Mouse (Mus musculus): Measurements from ENCODE around the gene Ptges3.
"Not testable (repeated sequence)": the region's sequence is repeated elsewhere in the genome, so short reads cannot be mapped to it uniquely, and the experiment has no call there.

The Ptges3 gene

DNA sequence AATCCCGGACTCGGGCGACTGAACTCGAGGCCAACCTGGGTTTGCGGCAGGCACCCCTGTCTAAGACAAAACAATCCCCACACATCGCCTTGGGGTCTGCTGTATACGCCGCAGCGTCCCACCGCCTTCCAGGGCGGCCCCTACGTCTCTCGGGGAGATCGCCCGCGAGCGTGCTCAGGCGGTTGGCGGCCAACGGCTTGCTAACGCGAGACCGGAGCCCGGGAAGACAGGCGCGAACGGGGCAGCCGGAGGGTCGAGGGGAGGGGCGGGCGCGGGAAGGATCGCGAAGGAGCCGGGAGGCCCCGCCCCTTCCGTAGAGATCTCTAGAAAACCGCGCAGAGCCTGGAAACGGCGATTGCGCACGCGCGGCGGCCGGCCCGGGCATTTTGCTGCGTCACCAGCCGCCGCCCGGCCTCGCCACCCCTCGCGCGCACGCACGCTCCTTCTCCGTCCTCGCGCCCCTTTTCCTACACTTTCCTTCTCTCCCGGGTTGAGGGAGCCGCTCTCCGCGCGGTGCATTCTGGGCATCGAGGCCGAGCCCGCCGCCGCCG lies at the start of gene Ptges3:
TSS of gene Ptges3 (plus strand) at position 354 of the 551 bp plus-strand sequence.
- peak; percentile 98 for DNase-seq

DNA sequence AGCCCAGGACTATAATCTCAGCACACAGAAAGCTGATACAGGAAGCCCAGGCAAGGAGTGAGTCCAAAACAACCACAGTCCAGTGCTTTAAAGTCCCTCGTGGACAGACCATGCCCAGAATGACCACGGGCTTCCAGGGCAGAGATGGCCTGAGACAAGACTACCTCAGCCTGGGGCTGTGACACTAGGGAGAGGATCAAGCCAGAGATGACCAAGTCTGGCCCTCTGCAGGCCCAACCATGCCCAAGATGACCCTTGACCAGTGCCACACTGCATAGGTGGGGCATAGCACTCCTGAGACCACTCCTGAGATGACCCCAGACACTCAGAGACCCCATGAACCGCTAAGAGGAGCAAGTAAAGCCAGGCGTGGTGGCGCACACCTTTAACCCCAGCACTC lies 49.0 kb upstream of the Ptges3 start:
- DNase-seq, result no peak

DNA sequence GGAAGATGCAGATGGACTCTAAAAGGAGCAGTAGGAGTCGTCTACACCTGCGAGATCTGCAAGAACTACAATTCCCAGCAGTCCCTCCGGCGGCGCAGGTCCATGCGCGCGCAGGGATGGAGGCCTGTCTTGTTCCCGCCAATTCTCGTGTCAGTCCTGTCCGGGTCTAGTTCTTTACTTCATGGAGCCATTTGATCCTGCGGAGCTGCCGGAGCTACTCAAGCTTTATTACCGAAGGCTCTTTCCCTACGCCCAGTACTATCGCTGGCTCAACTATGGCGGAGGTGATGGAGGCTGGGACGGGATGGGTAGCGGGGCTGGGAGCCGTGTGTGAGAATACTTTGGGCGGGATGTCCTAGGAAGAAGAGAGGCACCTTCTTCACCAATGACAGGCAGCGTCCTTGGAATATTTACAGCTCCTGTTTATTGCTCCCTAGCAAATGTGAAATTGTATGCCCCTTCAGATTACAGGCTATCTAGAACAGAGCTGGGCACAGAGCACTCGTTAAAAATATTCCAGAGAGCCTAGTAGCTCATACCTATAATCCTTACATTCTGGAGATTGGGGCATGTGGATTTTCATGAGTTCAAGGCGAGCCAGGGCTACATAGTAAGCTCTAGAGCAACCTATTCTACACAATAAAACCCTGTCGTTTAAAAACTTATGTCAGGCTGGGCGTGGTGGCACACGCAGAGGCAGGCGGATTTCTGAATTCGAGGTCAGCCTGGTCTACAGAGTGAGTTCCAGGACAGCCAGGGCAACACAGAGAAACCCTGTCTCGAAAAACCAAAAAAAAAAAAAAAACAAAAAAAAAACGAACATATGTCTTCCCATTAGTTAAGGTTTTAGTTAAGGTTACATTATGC lies 43.5 kb upstream of the Ptges3 start, which contains the start of gene Prim1:
TSS of gene Prim1 (plus strand) at position 101 of the 867 bp plus-strand sequence.
- DNase-seq, result peak; percentile 86

- no peak for DNase-seq
Observed at GRCm38 (mm10) chr10:128022196-128022595, 36.6 kb upstream of the Ptges3 start.

- no peak for DNase-seq
Observed at GRCm38 (mm10) chr10:128023496-128023895, 35.3 kb upstream of the Ptges3 start.

GRCm38 (mm10) chr10:128029931-128030330 lies 28.8 kb upstream of the Ptges3 start:
- no peak for DNase-seq

GRCm38 (mm10) chr10:128030860-128031259 lies 27.9 kb upstream of the Ptges3 start:
- no peak for DNase-seq

DNA sequence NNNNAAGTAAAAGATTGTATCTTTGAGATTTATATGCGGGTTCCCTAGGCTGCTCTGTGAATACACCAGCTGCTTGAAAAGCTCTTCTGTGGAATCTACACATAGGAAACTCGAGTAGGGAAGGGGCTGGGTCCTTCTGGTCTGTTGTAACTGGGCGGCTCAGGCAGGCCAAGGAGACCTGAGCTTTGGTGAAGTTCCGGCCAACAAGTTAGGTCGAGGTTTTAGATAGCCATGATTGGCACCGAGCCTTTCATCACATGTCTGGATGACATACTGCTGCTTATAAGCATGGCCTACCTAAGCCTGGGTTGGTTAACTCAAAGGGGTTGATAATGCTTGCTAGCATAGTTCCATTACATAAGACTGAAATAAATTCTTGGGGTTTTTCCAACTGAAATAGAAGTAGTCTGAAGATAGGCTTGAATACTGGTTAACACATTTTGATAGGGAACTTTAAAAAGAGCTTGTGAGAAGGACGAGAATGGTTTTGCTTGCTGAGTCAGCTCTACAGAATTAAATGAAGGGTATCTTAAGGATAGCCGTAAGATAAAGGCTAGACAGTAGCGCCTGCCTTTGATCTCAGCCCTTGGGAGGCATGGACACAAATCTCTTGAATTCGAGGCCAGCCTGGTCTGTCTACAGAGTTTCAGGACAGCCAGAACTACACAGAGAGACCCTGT lies 21.9 kb upstream of the Ptges3 start:
- DNase-seq, result peak; percentile 41

GRCm38 (mm10) chr10:128037921-128038320 lies 20.8 kb upstream of the Ptges3 start:
- DNase-seq, result no peak

DNA sequence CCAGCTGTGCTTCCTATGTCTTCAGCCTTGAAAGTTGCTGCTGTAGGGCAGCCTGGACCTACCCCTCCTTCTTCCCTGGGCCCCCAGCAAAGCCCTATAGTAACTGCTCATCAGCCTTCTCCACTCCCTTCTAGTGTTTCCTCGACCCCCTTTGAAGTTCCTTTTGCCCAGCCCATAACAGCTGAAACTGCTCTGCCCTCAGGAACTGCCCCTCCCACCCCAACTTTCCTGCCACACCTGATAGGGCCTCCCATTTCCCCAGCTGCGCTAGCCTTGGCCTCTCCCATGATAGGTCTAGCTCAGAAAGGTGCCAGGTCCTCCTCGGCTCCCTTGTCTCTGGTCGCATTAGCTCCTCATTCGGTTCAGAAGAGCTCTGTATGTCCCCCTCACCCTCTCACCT lies 19.6 kb upstream of the Ptges3 start:
- no peak for DNase-seq

GRCm38 (mm10) chr10:128039858-128040257 lies 18.9 kb upstream of the Ptges3 start:
- no peak for DNase-seq

GRCm38 (mm10) chr10:128040293-128040692 lies 18.5 kb upstream of the Ptges3 start:
- no peak for DNase-seq

- no peak for DNase-seq
Observed at GRCm38 (mm10) chr10:128041636-128042035, 17.1 kb upstream of the Ptges3 start.

DNA sequence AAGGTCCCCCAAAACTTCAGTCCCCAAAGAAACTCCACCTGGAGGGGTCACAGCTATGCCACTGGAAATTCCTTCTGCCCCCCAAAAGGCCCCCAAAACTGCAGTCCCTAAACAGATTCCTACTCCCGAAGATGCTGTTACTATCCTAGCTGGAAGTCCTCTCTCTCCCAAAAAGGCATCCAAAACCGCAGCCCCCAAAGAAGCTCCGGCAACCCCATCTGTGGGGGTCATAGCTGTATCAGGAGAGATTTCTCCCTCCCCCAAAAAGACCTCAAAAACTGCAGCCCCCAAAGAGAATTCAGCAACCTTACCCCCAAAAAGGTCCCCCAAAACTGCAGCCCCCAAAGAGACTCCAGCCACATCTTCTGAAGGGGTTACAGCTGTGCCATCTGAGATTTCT lies 16.3 kb upstream of the Ptges3 start:
- no peak for DNase-seq

DNA sequence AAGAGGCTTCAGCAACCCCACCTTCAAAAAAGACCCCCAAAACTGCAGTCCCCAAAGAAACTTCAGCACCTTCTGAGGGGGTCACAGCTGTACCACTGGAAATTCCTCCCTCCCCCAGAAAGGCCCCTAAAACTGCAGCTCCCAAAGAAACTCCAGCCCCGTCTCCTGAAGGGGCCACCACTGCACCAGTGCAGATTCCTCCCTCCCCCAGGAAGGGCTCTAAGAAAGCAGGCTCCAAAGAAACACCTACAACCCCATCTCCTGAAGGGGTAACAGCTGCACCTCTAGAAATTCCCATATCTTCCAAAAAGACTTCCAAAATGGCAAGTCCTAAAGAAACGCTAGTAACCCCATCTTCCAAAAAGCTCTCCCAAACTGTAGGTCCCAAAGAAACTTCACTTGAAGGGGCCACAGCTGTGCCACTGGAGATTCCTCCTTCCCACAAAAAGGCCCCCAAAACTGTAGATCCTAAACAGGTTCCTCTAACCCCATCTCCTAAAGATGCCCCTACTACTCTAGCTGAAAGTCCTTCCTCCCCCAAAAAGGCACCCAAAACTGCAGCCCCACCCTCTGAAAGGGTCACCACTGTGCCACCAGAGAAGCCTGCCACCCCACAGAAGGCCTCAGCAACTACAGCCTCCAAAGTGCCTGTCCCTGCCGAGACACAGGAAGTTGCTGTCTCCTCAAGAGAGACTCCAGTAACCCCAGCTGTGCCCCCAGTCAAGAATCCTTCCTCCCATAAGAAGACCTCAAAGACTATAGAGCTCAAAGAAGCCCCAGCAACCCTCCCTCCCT lies 15.5 kb upstream of the Ptges3 start:
- no peak for DNase-seq

DNA sequence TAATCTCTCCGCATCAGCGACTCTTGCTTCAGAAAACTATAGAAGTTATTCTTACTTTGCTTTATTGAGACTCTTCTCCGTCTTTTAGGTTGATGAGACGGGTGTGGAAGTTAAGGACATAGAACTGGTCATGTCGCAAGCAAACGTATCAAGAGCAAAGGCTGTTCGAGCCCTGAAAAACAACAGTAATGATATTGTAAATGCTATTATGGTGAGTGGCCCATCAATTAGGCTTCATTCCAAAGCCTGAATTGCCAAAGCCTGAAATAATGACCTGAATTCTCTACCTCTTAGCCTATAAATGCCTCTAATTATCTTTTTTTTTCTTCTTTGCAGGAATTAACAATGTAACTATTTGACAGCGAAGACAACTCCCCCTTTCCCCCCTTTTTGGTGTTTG lies 10.6 kb upstream of the Ptges3 start:
- no peak for DNase-seq

DNA sequence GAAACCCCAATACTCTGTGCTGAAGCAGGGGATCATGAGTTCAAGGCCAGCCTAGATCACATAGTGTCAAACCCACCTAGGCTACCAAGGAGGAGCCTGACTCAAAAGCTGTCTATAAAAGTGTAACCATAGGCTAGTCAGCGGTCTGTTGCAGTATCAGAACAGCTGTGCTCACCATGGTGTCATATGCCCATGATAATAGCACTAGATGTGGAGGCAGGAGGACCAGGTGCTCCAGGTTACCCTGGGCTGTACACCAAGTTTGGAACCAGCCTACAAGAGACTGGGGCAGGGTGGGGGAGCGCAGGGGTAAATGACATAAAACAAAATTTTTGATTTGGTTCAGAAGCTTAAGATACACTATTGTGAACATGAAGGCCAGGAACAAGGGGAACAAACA lies 9.0 kb upstream of the Ptges3 start:
- no peak for DNase-seq

DNA sequence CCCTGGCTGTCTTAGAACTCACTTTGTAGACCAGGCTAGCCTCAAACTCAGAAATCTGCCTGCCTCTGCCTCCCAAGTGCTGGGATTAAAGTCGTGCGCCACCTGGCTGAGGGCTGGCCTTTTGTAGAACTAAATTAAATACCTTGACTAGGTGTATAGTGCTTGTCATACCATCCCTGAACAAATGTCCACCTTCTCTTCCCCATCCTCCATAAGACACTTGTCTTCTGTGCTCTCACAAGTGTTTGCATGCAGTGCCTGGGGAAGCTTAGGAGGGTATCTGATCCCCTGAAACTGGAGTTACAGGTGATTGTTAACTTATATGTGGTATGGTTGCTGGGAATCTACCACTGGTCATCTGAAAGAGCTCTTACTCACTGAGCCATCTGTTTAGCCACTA lies 8.4 kb upstream of the Ptges3 start:
- no peak for DNase-seq

- no peak for DNase-seq
Observed at GRCm38 (mm10) chr10:128051589-128051988, 7.2 kb upstream of the Ptges3 start.

DNA sequence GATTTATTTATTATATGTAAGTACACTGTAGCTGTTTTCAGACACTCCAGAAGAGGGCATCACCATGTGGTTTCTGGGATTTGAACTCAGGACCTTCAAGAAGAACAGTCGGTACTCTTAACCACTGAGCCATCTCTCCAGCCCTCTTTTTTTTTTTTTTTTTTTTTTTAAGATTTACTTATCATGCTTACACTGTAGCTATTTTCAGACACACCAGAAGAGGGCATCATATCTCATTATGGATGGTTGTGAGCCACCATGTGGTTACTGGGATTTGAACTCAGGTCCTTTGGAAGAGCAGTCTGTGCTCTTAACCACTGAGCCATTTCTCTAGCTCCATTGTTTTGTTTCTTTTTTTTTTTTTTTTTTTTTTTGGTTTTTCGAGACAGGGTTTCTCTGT lies 6.6 kb upstream of the Ptges3 start:
- DNase-seq, result not testable (repeated sequence)

DNA sequence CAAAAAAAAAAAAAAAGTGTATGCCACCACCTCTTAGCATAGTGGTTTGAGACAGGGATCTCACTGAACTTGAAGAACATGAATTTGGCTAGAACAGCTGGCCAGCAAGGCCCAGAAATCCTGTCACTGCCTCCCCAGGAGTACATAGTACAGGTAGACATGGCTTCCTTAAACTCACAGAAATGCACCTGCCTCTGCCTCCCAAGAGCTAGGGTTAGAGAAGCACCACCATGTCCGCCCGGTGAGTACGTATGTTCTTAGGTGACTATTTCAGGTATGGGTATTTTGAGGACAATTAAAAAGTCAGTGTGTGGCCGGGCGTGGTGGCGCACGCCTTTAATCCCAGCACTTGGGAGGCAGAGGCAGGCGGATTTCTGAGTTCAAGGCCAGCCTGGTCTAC lies 5.8 kb upstream of the Ptges3 start:
- no peak for DNase-seq

DNA sequence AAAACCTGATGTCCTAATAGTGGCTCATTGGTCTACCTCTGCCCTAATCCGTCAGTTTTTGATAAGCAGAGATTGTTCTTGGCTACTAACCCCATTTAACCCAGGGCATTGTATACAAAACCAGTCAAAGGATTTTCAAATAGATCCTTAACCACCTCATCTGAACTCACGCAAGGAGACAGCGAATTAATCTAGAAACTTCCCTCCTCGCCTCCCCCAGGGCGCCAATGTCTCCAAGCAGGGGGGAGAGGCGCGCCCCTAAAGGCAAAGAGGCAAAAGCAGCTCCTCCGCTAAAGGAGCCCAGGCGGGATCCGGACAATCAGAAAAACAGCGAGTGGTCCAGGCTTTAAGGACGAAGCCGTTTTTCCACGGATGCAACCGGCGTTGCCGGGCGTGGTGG lies 570 bp upstream of the Ptges3 start:
- no peak for DNase-seq

Measured in cerebellum, adult 11-12 months (tissue).